Mouse (Mus musculus) CH12.LX (cell line): ENCODE measurements around the gene Rps12-ps3.

Experiments used
- CTCF ChIP-seq, 2 experiments: IDR thresholded peaks in 1 of 2; conservative IDR thresholded peaks in 1 of 2; 2 replicates each; pipeline ENCODE4 v1.5.1; 2011 to 2012; ENCODE audit warnings: low read depth in 2 of 2, low read length in 2 of 2, improper control_type of control experiment in 1 of 2, inconsistent platforms in 1 of 2, mild to moderate bottlenecking in 1 of 2, moderate library complexity in 1 of 2
- E2F4 ChIP-seq: IDR thresholded peaks from 2 replicates; pipeline ENCODE4 v1.6.1; 2011; ENCODE audit warnings: low read depth, low read length, improper control_type of control experiment; ENCODE audit not compliant: insufficient replicate concordance
- ELF1 ChIP-seq: IDR thresholded peaks from 2 replicates; pipeline ENCODE4 v1.6.1; 2014; ENCODE audit warnings: low read depth, mild to moderate bottlenecking, inconsistent platforms, low read length, improper control_type of control experiment
- EP300 ChIP-seq: IDR thresholded peaks from 2 replicates; pipeline ENCODE4 v1.6.1; 2011; ENCODE audit warnings: low read length, improper control_type of control experiment
- HCFC1 ChIP-seq: IDR thresholded peaks from 2 replicates; pipeline ENCODE4 v1.6.1; 2012; ENCODE audit warnings: low read depth, mild to moderate bottlenecking, inconsistent platforms, low read length, improper control_type of control experiment
- JUND ChIP-seq: conservative IDR thresholded peaks from 2 replicates; pipeline ENCODE4 v1.6.1; 2011; ENCODE audit warnings: low read depth, low read length, improper control_type of control experiment
- MAFK ChIP-seq: IDR thresholded peaks from 2 replicates; pipeline ENCODE4 v1.6.1; 2011; ENCODE audit warnings: low read length, improper control_type of control experiment; ENCODE audit not compliant: insufficient replicate concordance
- MEF2A ChIP-seq: IDR thresholded peaks from 2 replicates; pipeline ENCODE4 v1.6.1; 2014; ENCODE audit warnings: low read depth, mild to moderate bottlenecking, inconsistent platforms, low read length, improper control_type of control experiment, borderline replicate concordance
- MXI1 ChIP-seq: IDR thresholded peaks from 2 replicates; pipeline ENCODE4 v1.6.1; 2011; ENCODE audit warnings: mild to moderate bottlenecking, low read depth, low read length, improper control_type of control experiment
- NRF1 ChIP-seq: IDR thresholded peaks from 2 replicates; pipeline ENCODE4 v1.6.1; 2014; ENCODE audit warnings: low read depth, mild to moderate bottlenecking, inconsistent platforms, low read length, improper control_type of control experiment, moderate library complexity
- POLR2A ChIP-seq: IDR thresholded peaks from 2 replicates; pipeline ENCODE4 v1.6.1; 2011; ENCODE audit warnings: low read depth, mild to moderate bottlenecking, improper control_type of control experiment, low read length
- RAD21 ChIP-seq: IDR thresholded peaks from 2 replicates; pipeline ENCODE4 v1.6.1; 2011; ENCODE audit warnings: low read depth, mild to moderate bottlenecking, low read length, improper control_type of control experiment, moderate library complexity
- ZNF384 ChIP-seq: IDR thresholded peaks from 2 replicates; pipeline ENCODE4 v1.6.1; 2012; ENCODE audit warnings: low read depth, low read length, improper control_type of control experiment, inconsistent platforms

DNA sequence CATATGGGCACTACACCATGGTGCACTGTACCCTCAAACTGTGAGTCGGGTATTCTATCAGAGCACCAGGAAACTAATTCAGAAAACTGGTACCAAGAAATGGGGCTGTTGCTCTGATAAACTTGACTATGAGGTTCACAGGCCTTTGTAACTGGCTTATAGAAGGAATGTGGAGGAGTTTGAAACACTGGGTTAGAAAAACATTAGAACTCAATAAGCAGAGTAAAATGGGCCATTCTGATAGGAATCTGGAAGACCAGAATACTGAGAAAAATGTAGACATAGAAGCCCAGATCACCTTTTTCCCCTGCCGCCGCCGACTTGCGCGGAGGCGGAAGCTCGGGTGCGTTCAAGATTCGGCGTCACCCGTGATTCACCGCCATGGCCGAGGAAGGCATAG lies at the start of gene Rps12-ps3:
- TF ChIP-seq CTCF (conservative IDR thresholded peaks at IDR 0.05 in 1 of 2, IDR thresholded peaks at IDR 0.05 in 1 of 2; ENCODE audit: low read depth in 2 of 2, low read length in 2 of 2) = no peak
- no peak for TF ChIP-seq ELF1
- no peak for TF ChIP-seq E2F4
- TF ChIP-seq JUND = no peak
- no peak for TF ChIP-seq POLR2A
- TF ChIP-seq ZNF384 = no peak
- TF ChIP-seq MXI1 = no peak
- no peak for TF ChIP-seq EP300
- TF ChIP-seq MEF2A = no peak
- no peak for TF ChIP-seq HCFC1
- TF ChIP-seq NRF1 = no peak
- no peak for TF ChIP-seq MAFK
- TF ChIP-seq RAD21 = no peak
